Mouse (Mus musculus) heart, embryonic 16.5 days (tissue): ENCODE measurements around the gene Cutc. TPM values are rescaled to one million over a fixed set of nuclear protein-coding genes. Genes with fewer than 3 reads are reported as not detected.
A peak's percentile ranks its signal among the peaks of the same experiment; 100 is the strongest.

Experiments
- ATAC-seq: fragments of 200-750 bp; cut with Nextera tagmentation; replicated peaks from 2 replicates; pipeline ENCODE4 v1.8.0; 2017; ENCODE audit warnings: moderate number of reproducible peaks; ENCODE audit not compliant: insufficient read depth, low FRiP score; ENCODE audit errors: extremely low read depth
- H3K27ac ChIP-seq: fragments of 300-500 bp; sonication (generic); 2 replicates; pipeline ENCODE4 v1.5.1; 2014; ENCODE audit warnings: mild to moderate bottlenecking, low read length, control low read depth, moderate library complexity
- H3K27me3 ChIP-seq: fragments of 300-500 bp; sonication (generic); 2 replicates; pipeline ENCODE4 v1.6.1; 2014; ENCODE audit warnings: low read length, mixed read lengths; ENCODE audit not compliant: control insufficient read depth, insufficient read depth
- H3K36me3 ChIP-seq: fragments of 300-500 bp; sonication (generic); 2 replicates; pipeline ENCODE4 v1.6.1; 2014; ENCODE audit not compliant: control insufficient read depth, insufficient read depth
- H3K4me1 ChIP-seq: fragments of 300-500 bp; sonication (generic); 2 replicates; pipeline ENCODE4 v1.6.1; 2014; ENCODE audit warnings: low read length, mixed read lengths; ENCODE audit not compliant: control insufficient read depth, insufficient read depth
- H3K4me2 ChIP-seq: fragments of 300-500 bp; sonication (generic); 2 replicates; pipeline ENCODE4 v1.6.1; 2014; ENCODE audit warnings: low read depth, mild to moderate bottlenecking, control low read depth, low read length
- H3K4me3 ChIP-seq: fragments of 300-500 bp; sonication (generic); 2 replicates; pipeline ENCODE4 v1.5.1; 2014; ENCODE audit warnings: mild to moderate bottlenecking, control low read depth, low read length
- H3K9ac ChIP-seq: fragments of 300-500 bp; sonication (generic); 2 replicates; pipeline ENCODE4 v1.6.1; 2014; ENCODE audit warnings: low read length, control low read depth
- H3K9me3 ChIP-seq: fragments of 300-500 bp; sonication (generic); replicated peaks from 2 replicates; pipeline ENCODE4 v1.6.1; 2016; ENCODE audit warnings: low read length; ENCODE audit not compliant: control insufficient read depth
- WGBS: fragments of 180-500 bp; shearing (Covaris S2); extraction: QIAGEN DNeasy Blood & Tissue Kit; methylation state at CpG from one replicate; pipeline ENCODE4 v1.1.7; 2014; 5-methylcytosine and 5-hydroxymethylcytosine counted together
- polyA plus RNA-seq: library from polyadenylated mRNA; unstranded; fragments of >200 nt; fragmentation: Nextera tagmentation; extraction: Ambion mirVana; gene quantifications from 2 replicates; pipeline ENCODE4 v1.2.1, GENCODE M21; 2015

Cutc gene
- polyA plus RNA-seq, 1 experiment from 2014 or later = 11.4 TPM

DNA sequence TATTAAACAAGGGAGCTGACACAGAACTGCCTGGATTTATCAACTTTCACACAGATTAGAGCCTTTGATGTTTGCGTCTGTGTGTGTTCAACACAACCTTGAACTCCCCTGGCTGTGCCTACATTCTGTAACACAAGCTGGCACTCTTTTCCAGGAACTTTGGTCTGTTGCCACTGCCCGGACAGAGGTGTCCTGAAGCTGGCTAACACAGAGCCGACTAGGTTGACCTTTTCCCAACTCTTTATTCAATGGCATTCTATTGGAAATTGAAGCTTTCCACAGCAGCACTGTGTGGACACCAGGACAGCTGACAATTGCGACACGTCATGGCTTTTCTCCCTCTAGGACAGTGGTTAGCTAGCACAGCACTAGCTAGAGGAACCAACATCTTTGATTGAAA, 44.4 kb downstream of the Cutc start:
- Histone ChIP-seq H3K36me3 (no peaks in the 10 kb centered on the region), H3K9me3 (no peaks in the 10 kb centered on the region), H3K4me2 (no peak overlapping the region), H3K27ac (no peak overlapping the region), H3K4me1 (no peaks in the 10 kb centered on the region), H3K27me3 (no peaks in the 10 kb centered on the region), H3K4me3 (no peak overlapping the region), H3K9ac (no peak overlapping the region)
- ATAC-seq = no peak
- WGBS = 57% methylated on average over 5 of the region's 5 CpGs

DNA sequence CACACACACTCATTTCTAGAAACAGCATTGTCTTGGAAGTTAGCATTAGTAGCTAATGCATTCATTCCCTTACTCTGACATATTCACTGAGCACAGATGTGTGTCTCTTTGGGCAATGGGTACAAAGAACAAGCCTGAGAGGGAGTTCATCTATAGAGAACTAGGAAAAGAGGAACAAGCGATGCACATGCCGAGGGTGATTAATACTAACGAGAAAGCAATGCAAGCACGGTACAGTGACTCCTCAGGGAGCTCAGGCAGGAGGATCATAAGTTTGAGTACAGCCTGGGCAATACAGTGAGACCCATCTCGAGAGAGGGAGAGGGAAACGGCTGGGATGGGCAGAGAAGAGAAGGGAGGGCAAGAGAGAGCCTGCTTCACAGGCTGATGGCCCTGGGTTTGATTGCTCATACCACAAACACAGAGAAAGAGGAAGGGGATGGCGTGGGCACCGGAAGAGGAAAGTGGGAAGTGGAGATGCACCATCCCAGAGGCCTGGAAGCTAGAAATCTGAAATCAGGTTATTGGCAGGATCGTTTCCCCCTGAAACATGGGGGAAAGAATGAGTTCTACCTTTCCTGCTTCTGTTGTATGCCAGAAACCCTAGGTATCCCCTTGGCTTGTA, 48.7 kb downstream of the Cutc start:
- Histone ChIP-seq H3K27me3 (no peaks in the 10 kb centered on the region), H3K9me3 (no peaks in the 10 kb centered on the region), H3K4me2 (no peak overlapping the region), H3K36me3 (no peaks in the 10 kb centered on the region), H3K27ac (no peak overlapping the region), H3K4me1 (no peaks in the 10 kb centered on the region), H3K4me3 (no peak overlapping the region), H3K9ac (no peak overlapping the region)
- 70% methylated on average over 9 of the region's 9 CpGs for WGBS
- no peak for ATAC-seq

DNA sequence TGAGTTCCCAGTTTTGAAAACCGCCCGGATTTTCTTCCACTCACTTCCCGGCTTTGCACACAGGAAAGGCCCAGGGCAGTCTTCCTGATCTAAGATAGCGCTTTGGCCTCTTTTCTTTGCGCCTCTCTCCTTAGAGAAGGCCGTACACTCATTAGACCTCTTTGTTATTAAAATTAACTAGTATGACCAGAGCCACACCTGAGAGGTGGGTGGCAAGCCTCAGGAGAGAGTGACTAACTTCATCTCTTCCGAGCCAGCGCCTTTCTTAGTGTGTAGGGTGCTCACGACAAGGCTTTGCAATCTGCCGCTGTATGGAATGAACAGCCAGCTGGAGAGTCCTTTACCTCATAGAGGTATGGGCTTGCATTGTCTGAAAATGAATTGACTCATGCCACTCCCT, 51.1 kb downstream of the Cutc start:
- Histone ChIP-seq H3K36me3 (no peaks in the 10 kb centered on the region), H3K9ac (no peak overlapping the region), H3K27ac (no peak overlapping the region), H3K27me3 (no peaks in the 10 kb centered on the region), H3K9me3 (no peaks in the 10 kb centered on the region), H3K4me3 (no peak overlapping the region), H3K4me2 (no peak overlapping the region), H3K4me1 (no peaks in the 10 kb centered on the region)
- WGBS = 80% methylated on average over 10 of the region's 10 CpGs
- no peak for ATAC-seq

DNA sequence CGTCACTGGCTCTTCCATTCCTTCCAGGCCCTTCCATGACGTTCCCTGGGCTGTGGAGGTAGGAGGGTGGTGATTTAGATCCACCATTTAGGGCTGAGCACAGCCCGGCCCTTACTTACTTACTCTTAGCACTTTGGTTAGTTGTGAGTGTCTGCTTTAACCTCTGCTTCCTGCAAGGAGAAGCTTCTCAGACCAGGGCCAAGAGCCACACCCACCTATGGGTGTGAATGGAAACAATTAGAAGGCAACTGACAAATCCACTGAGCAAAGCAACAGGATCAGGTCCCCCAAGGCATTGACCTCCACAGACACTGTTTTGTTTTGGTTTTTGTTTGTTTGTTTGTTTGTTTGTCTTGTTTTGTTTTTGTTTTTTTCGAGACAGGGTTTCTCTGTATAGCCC, 56.5 kb downstream of the Cutc start:
- H3K27me3 ChIP-seq = no peaks in the 10 kb centered on the region; the same call in 1 of the 2 replicates
- no peak overlapping the region for H3K4me3 ChIP-seq
- H3K9ac ChIP-seq = no peak overlapping the region
- H3K27ac ChIP-seq = no peak overlapping the region
- no peak for ATAC-seq
- no peaks in the 10 kb centered on the region for H3K4me1 ChIP-seq
- no peak overlapping the region for H3K4me2 ChIP-seq
- 33% methylated on average over 4 of the region's 4 CpGs for WGBS
- H3K36me3 ChIP-seq = no peaks in the 10 kb centered on the region
- no peaks in the 10 kb centered on the region for H3K9me3 ChIP-seq

DNA sequence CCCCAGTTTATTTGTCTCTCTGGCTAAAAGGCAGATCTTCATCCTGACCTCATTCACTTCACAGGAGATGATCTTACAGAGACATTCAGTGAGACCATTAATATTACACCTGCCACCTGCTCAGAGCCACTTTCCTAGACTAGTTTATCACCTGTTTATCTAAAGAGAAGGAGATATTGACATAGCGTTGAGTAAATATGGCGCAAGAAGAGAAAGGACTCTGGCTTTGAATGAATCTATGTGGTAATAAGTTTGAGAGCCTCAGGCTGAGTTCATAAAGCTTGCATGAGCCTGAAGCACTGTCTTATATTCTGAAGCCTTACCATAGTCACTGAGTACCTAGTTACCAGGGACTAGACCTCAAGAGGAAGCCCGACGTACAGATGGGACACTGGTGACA, 58.6 kb downstream of the Cutc start:
- WGBS = 91% methylated on average over 4 of the region's 4 CpGs
- Histone ChIP-seq H3K4me3 (no peak overlapping the region), H3K27ac (no peak overlapping the region), H3K4me1 (no peaks in the 10 kb centered on the region), H3K27me3 (no peaks in the 10 kb centered on the region; the same call in 1 of the 2 replicates), H3K9ac (no peak overlapping the region), H3K4me2 (no peak overlapping the region), H3K36me3 (no peaks in the 10 kb centered on the region), H3K9me3 (no peaks in the 10 kb centered on the region)
- no peak for ATAC-seq

DNA sequence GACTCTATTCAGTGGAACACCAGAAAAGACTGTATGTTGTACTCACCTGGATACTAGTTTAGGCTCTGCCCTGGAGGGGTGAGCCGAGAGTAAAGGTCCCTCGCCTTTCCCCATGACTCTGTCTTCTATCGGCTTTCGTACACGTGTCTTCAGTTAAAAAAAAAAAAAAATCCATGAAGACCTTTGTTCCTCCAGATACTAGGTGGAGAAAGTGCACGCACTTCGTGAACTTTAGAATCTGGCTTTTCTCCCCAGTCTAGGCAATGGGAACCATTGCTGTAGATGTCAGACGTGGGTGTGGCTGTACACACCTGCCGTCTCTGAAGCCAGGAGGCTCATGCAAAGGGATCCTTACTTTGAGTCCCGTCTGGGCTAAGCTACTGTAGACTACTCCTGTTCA, 60.5 kb downstream of the Cutc start:
- Histone ChIP-seq H3K4me1 (no peaks in the 10 kb centered on the region), H3K9me3 (no peaks in the 10 kb centered on the region), H3K9ac (no peak overlapping the region), H3K4me2 (no peak overlapping the region), H3K27ac (no peak overlapping the region), H3K27me3 (no peaks in the 10 kb centered on the region; the same call in 1 of the 2 replicates), H3K4me3 (no peak overlapping the region), H3K36me3 (no peaks in the 10 kb centered on the region)
- 81% methylated on average over 10 of the region's 10 CpGs for whole genome bisulfite sequencing
- no peak for ATAC-seq

DNA sequence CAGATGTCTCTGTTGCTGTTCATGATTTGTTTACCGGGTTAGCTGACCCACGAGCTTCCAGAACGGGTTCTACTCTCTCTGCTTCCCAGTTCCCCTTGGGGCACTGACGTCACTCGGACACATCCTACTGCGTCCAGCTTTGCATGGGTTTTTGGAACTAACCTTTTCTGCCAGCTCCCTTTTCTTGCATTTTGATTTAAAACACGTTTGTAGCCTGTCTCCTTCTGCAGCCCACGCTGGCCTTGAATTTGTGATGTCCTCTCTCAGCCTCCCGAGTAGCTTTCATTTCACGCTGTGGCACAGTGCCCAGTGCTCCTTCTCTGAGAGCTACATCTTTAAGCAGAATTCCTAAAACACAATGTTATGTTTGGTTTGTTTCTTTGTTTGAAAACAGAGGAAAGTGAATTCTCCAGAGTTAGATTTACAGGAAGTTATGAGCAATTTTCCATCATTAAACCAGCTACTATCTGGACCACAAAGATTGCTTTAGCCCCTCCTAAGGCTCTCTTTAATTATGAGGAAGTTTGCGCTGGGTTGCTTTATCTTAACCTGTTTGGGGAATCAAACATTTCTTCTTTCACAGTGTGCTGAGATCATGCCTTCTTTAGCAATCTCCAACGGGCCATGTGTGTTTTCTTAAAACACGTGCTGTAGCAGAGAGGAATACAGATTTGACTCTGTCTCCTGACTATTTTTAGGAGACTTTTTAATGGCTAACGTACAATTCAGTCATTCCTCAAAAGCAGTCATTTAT, 63.0 kb downstream of the Cutc start:
- ATAC-seq = no peak
- Histone ChIP-seq H3K36me3 (no peaks in the 10 kb centered on the region), H3K27ac (no peak overlapping the region), H3K9ac (no peak overlapping the region), H3K4me2 (peak overlapping the region; percentile 23; the same call in 1 of the 2 replicates), H3K4me1 (no peaks in the 10 kb centered on the region), H3K27me3 (no peaks in the 10 kb centered on the region; the same call in 1 of the 2 replicates), H3K4me3 (peak overlapping the region; percentile 28; the same call in 1 of the 2 replicates), H3K9me3 (no peaks in the 10 kb centered on the region)
- WGBS = 51% methylated on average over 14 of the region's 14 CpGs

Other genes starting within 250 kb of the Cutc start
- 271 and 274 TPM in 2 replicates for gene Got1, start 228.4 kb upstream of the Cutc start, polyA plus RNA-seq
- gene Nkx2-3, start 140.7 kb upstream of the Cutc start, polyA plus RNA-seq = not detected in 2 replicates
- gene Slc25a28, start 78.1 kb upstream of the Cutc start, polyA plus RNA-seq = 9.5 and 10.9 TPM in 2 replicates
- gene Entpd7, start 63.3 kb upstream of the Cutc start, polyA plus RNA-seq = 5.1 TPM in 2 replicates
- 12.9 and 13.8 TPM in 2 replicates for gene Cox15, start within 50 bp of the Cutc start, polyA plus RNA-seq
- 0.11 TPM in 1 of 2 replicates, not detected in the other for gene Abcc2, start 29.2 kb downstream of the Cutc start, polyA plus RNA-seq
- gene Dnmbp, start 187.2 kb downstream of the Cutc start, polyA plus RNA-seq = 8.5 and 9.8 TPM in 2 replicates
- gene Cpn1, start 233.6 kb downstream of the Cutc start, polyA plus RNA-seq = 0.45 and 0.57 TPM in 2 replicates